9 mouse cellular contexts compared by ENCODE assay signal in genomic region chr11:22610433-22611101, GRCm38 (mm10).
DNase-seq lines count a peak whose midpoint lies in the region; ATAC-seq and TF ChIP-seq lines count a peak whose summit lies in the region.
"Had no signal": no experiment of that assay in that cellular context is flagged by ENCODE, and none has a peak within 500 bp of the region (broad histone marks: within the 10 kb centered on the region; RNA-seq: fewer than 3 reads in every experiment).

No protein-coding gene starts in this region.

- ATAC-seq in embryonic facial prominence, embryonic 14.5 days (ENCODE audit: low read depth): no peak
- ATAC-seq in intestine, embryonic 16.5 days: no peak
- ATAC-seq in granulocyte monocyte progenitor cell, adult 5-6 weeks (replicated peaks; ENCODE audit: poor library complexity, severe bottlenecking): no peak
- ATAC-seq in liver, postnatal 0 days: no peak

- DNase-seq in kidney, adult 18-20 months: peak; percentile 15
- DNase-seq in kidney, adult 11 months: no peak
- DNase-seq in embryonic facial prominence, embryonic 14.5 days (ENCODE audit: low spot score): no peak
- no peak for DNase-seq in liver, postnatal 0 days
- DNase-seq in frontal cortex, postnatal 36 days (ENCODE audit: low spot score in 2 of 2): no peak
- DNase-seq: layer of hippocampus, postnatal 36 days had no signal

- TF ChIP-seq POLR2A in myocyte (IDR thresholded peaks at IDR 0.05; ENCODE audit: insufficient read length, low read depth): no peak

- no peak for TF ChIP-seq CTCF in liver, postnatal 0 days (IDR thresholded peaks at IDR 0.05; ENCODE audit: low read depth)

- H3K27ac ChIP-seq in embryonic facial prominence, embryonic 14.5 days (replicated peaks; ENCODE audit: low read depth, low read length): no peak overlapping the region
- no peak overlapping the region for H3K27ac ChIP-seq in intestine, embryonic 16.5 days (ENCODE audit: low read length)
- no peak overlapping the region for H3K27ac ChIP-seq in liver, postnatal 0 days (ENCODE audit: low read depth)

- no peak for TF ChIP-seq EP300 in liver, postnatal 0 days (IDR thresholded peaks at IDR 0.05; ENCODE audit: low read depth)

- H3K4me2 ChIP-seq in embryonic facial prominence, embryonic 14.5 days (ENCODE audit: low read depth, low read length): no peak overlapping the region; the same call in 1 of the 2 replicates
- H3K4me2 ChIP-seq in intestine, embryonic 16.5 days (ENCODE audit: low read depth, low read length): no peak overlapping the region
- H3K4me2 ChIP-seq in myocyte (ENCODE audit: low read depth): peak overlapping the region; percentile 32
- H3K4me2 ChIP-seq in liver, postnatal 0 days (ENCODE audit: low read depth, low read length): no peak overlapping the region

- H3K36me3 ChIP-seq in embryonic facial prominence, embryonic 14.5 days (ENCODE audit: control insufficient read depth, insufficient read depth, low read length): no peaks in the 10 kb centered on the region
- H3K36me3 ChIP-seq in intestine, embryonic 16.5 days (ENCODE audit: control insufficient read depth, insufficient read depth, low read length): no peaks in the 10 kb centered on the region
- H3K36me3 ChIP-seq in myocyte (ENCODE audit: control insufficient read depth, insufficient read depth): no peaks in the 10 kb centered on the region
- H3K36me3 ChIP-seq in liver, postnatal 0 days (replicated peaks; ENCODE audit: insufficient read depth, low read length): no peaks in the 10 kb centered on the region

- peaks cover 10% of the 10 kb centered on the region; the same call in 1 of the 2 replicates for H3K4me1 ChIP-seq in embryonic facial prominence, embryonic 14.5 days (ENCODE audit: control insufficient read depth, insufficient read depth, low read length)
- H3K4me1 ChIP-seq in intestine, embryonic 16.5 days (ENCODE audit: control insufficient read depth, insufficient read depth, low read length): peaks cover 14% of the 10 kb centered on the region
- no peaks in the 10 kb centered on the region for H3K4me1 ChIP-seq in liver, postnatal 0 days (ENCODE audit: insufficient read depth)

- no peak overlapping the region for H3ac ChIP-seq in myocyte (ENCODE audit: control insufficient read depth, insufficient read length)

- H3K9me3 ChIP-seq in embryonic facial prominence, embryonic 14.5 days (ENCODE audit: control insufficient read depth, low read length): peaks cover 4% of the 10 kb centered on the region; the same call in 1 of the 2 replicates
- no peaks in the 10 kb centered on the region for H3K9me3 ChIP-seq in intestine, embryonic 16.5 days (ENCODE audit: control insufficient read depth, low read length)
- no peaks in the 10 kb centered on the region for H3K9me3 ChIP-seq in liver, postnatal 0 days (ENCODE audit: low read length)

- H3K9ac ChIP-seq in embryonic facial prominence, embryonic 14.5 days (ENCODE audit: low read depth, low read length): peak overlapping the region; percentile 15; the same call in 1 of the 2 replicates
- H3K9ac ChIP-seq in intestine, embryonic 16.5 days (ENCODE audit: low read depth, low read length): peak overlapping the region; percentile 29; the same call in 1 of the 2 replicates
- H3K9ac ChIP-seq in liver, postnatal 0 days (replicated peaks): no peak overlapping the region

- WGBS in embryonic facial prominence, embryonic 14.5 days: 6% methylated on average over 12 of the region's 12 CpGs
- WGBS in intestine, embryonic 16.5 days: 10% methylated on average over 12 of the region's 12 CpGs
- 12% methylated on average over 12 of the region's 12 CpGs for WGBS in liver, postnatal 0 days (ENCODE audit: insufficient replicate concordance)

- no peaks in the 10 kb centered on the region for H3K79me2 ChIP-seq in myocyte (ENCODE audit: control insufficient read depth, insufficient read depth)

- H3K27me3 ChIP-seq in embryonic facial prominence, embryonic 14.5 days (replicated peaks; ENCODE audit: control insufficient read depth, insufficient read depth, low read length): no peaks in the 10 kb centered on the region
- H3K27me3 ChIP-seq in intestine, embryonic 16.5 days (replicated peaks; ENCODE audit: control insufficient read depth, insufficient read depth, low read length): no peaks in the 10 kb centered on the region
- no peaks in the 10 kb centered on the region for H3K27me3 ChIP-seq in myocyte (ENCODE audit: control insufficient read depth, insufficient read depth, insufficient read length)
- 0 out of 2 replicates have a peak, but pooled peaks cover 2% of the 10 kb centered on the region for H3K27me3 ChIP-seq in liver, postnatal 0 days (ENCODE audit: insufficient read depth, low read length)

- H3K4me3 ChIP-seq in embryonic facial prominence, embryonic 14.5 days (ENCODE audit: low read depth, low read length): no peak overlapping the region
- H3K4me3 ChIP-seq in intestine, embryonic 16.5 days (ENCODE audit: low read length): no peak overlapping the region
- H3K4me3 ChIP-seq in myocyte: no peak overlapping the region
- no peak overlapping the region for H3K4me3 ChIP-seq in liver, postnatal 0 days (ENCODE audit: low read depth, low read length)

TF ChIP-seq in myocyte, 11 proteins besides CTCF, POLR2A, EP300 and RAD21:
- TF ChIP-seq MAX (IDR thresholded peaks at IDR 0.05; ENCODE audit: low read depth) (no peak), USF1 (IDR thresholded peaks at IDR 0.05; ENCODE audit: low read depth) (no peak), TCF3 (IDR thresholded peaks at IDR 0.05; ENCODE audit: insufficient read length, low read depth) (no peak), MYOG (IDR thresholded peaks at IDR 0.05; ENCODE audit: control insufficient read depth in 1 of 3, insufficient read depth in 1 of 3, insufficient read length in 2 of 3, low read depth in 2 of 3) (no peak), MYOD1 (IDR thresholded peaks at IDR 0.05; ENCODE audit: control insufficient read depth in 1 of 3, insufficient read length in 2 of 3, low read depth in 2 of 3) (no peak), E2F4 (IDR thresholded peaks at IDR 0.05; ENCODE audit: insufficient read depth) (no peak), SRF (IDR thresholded peaks at IDR 0.05; ENCODE audit: control insufficient read depth, insufficient read length, low read depth) (no peak), CEBPB (IDR thresholded peaks at IDR 0.05; ENCODE audit: insufficient read depth, poor library complexity, severe bottlenecking) (no peak), REST (IDR thresholded peaks at IDR 0.05; ENCODE audit: insufficient read depth, insufficient read length) (no peak), TCF12 (IDR thresholded peaks at IDR 0.05; ENCODE audit: insufficient read depth, poor library complexity, severe bottlenecking) (no peak), POLR2AphosphoS2 (IDR thresholded peaks at IDR 0.05; ENCODE audit: insufficient read length, low read depth) (no peak)
